Mouse (Mus musculus): ENCODE results near the gene Ncstn.

The Ncstn gene

DNA sequence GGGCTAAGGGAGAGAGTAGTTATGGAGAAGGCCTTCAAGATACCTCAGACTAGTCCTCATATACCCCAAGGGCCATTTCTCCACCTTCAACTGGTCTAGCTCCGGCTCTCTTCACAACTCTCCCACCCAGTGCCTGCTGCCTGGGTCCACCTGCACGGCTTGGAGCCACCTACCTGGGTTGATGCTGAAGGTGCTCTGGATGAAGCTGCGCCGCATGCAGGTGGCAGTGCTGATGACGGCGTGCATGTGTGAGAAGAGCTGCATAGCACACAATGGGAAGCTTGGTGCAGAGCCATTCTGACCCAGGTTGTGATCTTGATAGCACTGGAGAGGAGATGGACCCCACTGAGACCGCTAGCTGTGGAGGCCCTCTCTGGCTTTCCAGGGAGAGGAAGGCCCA lies 10.0 kb downstream of the Ncstn start:
- DNase-seq (ENCODE audit: low read depth, low spot score): no peak

GRCm38 (mm10) chr1:172071556-172071955 lies 11.0 kb downstream of the Ncstn start:
- no peak for DNase-seq (ENCODE audit: low read depth, low spot score)

GRCm38 (mm10) chr1:172070227-172070626 lies 12.4 kb downstream of the Ncstn start:
- DNase-seq (ENCODE audit: low read depth, low spot score): peak; percentile 85

GRCm38 (mm10) chr1:172064613-172065141 lies 17.9 kb downstream of the Ncstn start:
- DNase-seq (ENCODE audit: low read depth, low spot score): no peak

DNA sequence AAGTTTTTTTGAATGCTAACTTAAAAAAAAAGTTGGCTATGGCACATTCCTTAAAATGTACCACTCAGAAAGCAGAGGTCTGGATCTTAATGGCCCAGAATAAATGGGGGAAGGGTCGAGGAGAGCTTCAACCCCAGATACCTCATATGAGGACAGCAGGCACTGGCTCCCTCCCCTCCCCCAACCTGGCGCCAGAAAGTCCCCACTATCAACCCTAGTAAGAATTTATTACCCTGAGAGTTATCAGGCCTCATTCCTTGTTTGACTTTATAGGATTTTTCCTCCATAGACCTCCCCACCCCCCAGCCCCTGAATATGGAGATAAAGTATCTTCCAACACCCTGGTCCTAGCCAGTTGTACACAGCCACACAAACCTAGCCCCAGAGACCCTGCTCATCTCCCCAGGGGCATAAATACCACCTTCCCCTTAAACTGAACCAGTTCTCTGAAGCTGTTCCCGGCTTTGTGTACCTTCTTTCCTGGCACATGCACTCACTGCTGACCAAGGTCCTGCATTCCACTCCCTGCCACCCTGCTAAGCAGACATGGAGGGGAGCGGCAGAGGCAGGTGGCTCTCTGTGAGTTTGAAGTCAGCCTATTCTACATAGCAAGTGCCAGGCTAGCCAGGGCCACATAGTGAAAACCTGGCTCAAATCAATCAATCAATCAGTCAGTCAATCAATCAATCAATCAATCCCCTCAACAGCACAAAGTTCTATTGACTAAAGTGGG lies 19.1 kb downstream of the Ncstn start:
- no peak for DNase-seq (ENCODE audit: low read depth, low spot score)

GRCm38 (mm10) chr1:172062101-172062500 lies 20.5 kb downstream of the Ncstn start:
- DNase-seq (ENCODE audit: low read depth, low spot score): no peak

DNA sequence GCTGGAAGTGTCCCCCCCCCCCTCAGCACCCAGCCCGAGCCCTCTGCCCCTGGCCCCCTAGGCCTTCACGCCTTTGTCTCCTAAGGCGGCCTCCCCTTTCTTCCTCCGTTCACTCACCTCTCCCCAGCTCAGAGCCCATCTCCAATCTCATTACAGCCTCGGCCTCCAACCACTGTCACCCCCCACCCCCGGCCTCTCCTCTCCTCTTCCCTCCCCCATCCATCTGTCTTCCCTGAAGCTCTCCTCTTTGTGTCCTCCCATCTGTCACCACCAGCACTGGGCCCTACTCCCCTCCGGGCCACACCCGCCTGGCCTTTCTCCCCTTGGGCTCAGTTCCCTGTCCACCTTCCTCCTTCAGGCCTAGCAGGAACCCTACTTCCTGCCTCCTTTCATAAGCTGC lies 21.4 kb downstream of the Ncstn start:
- no peak for DNase-seq (ENCODE audit: low read depth, low spot score)

- no peak for DNase-seq (ENCODE audit: low read depth, low spot score)
Measured at GRCm38 (mm10) chr1:172060659-172061058, 21.9 kb downstream of the Ncstn start.

- no peak for DNase-seq (ENCODE audit: low read depth, low spot score)
Measured at GRCm38 (mm10) chr1:172058874-172059273, 23.7 kb downstream of the Ncstn start.

GRCm38 (mm10) chr1:172058321-172058720 lies 24.3 kb downstream of the Ncstn start:
- DNase-seq (ENCODE audit: low read depth, low spot score): no peak

- no peak for DNase-seq (ENCODE audit: low read depth, low spot score)
Measured at GRCm38 (mm10) chr1:172057491-172057921, 25.1 kb downstream of the Ncstn start, which contains the start of gene Nhlh1. Nhlh1 (minus strand) TSS chr1:172057573.

DNA sequence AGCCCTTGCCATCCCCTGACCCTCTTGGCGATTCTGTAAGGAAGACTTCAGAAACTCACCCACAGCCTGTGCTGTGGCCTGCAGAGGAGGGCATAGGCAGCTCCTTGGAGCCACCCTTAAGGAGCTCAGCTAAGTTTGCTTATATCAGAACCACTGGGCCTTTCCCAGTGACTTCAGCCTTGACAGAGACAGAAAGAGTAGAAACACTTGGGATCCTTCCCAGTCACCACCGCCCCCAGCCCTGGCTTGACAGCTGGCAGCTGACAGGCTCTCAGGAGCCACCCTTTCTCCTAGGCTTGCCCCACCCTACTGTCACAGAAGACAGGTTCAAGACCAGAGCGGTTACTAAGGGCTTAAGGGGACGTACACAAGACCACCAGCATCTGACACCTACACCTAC lies 26.3 kb downstream of the Ncstn start:
- DNase-seq (ENCODE audit: low read depth, low spot score): no peak

DNA sequence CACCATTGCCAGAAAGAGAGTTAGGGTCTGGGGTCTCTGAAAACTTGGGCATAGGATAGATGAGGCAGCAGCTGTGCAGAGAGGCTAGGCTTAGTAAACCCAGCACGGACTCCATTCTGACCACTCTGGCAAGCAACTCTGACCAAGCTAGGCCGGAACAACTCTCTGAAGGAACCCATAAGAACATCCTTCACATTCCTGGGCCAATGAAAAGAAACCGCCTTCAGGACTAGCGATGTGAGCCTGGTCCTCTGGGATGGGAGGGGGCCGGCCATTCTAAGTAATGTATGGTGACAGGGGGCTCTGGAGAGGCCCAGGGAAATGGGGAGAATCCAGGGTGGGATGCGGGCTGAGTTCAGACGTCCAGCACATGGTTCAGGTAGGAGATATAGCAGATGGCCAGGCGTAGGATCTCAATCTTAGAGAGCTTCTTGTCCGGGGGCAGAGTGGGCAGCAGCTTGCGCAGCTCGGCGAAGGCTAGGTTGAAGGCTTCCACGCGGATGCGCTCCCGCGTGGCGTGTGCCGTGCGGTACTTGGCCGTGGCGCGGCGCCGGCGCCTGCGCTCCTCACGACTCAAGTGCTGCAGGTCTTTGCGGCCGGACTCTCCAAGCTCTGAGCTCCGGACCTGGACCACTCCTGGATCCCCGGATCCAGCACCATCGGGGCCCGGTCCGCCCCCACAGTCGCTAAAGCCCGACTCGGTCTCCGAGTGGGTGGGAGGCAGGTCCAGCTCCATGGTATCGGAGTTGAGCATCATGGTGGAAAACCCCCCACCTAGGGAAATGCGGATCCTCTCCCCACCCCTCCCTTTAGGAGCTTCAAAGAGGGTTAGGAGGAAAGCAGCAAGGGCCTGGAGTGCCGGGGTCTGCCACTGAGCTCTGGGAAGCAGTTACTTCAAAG lies 28.8 kb downstream of the Ncstn start:
- DNase-seq (ENCODE audit: low read depth, low spot score): peak; percentile 26

DNA sequence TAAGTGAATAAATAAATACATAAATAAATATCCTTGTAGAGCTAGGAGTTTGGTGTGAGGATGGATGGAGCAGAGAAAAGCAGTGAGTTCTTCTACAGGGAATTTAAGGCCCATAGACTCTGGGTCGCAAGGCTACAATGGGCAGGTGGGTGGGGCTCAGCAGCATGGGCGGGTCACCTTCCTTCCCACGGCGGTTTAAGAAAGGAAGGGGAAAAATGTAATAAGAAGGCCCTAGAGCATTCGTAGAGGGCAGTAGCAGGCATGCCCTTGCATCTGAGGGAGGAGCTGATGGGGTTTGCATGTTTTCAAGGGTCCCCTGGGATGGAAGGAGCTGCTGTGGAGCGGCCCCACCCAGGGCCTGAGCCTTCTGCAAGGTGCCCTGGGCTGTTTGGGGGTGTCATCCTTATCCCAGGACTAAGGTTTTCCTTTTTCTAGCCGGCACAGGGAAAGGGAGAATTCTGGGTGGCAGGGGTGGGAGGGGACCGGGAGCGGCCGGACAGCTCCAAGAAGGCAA lies 29.8 kb downstream of the Ncstn start:
- DNase-seq (ENCODE audit: low read depth, low spot score): no peak

DNA sequence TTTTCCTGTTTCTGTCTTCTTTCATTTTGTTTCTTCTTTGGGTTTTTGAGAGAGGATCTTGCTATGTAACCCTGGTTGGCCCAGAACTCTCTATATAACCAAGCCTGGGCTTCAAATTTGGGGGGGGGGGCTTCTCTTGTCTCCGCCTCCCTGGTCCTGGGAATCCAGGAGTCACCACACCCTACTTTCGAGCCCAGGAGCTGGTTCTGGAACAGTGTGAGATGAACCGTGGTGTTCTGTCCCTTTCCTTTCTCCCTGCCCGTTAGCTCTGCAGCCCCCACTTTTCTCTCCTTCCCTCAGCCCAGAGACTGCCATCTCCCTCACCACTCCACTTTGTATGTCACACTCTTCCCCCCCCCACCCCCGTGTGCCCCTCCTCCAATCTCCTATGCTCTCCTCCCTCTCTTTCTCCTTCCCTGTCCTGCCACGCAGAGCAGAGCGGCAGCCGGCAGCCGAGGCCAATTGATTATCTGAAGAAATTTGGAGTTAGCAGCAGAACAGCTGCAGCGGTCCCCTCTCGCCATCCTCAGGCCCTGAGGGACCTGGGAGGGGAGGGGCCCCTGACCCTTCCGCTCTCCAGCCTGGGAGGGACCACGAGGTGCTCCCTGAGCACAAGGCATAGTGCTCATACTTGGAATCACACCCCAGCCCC lies 33.3 kb downstream of the Ncstn start:
- DNase-seq (ENCODE audit: low read depth, low spot score): no peak

DNA sequence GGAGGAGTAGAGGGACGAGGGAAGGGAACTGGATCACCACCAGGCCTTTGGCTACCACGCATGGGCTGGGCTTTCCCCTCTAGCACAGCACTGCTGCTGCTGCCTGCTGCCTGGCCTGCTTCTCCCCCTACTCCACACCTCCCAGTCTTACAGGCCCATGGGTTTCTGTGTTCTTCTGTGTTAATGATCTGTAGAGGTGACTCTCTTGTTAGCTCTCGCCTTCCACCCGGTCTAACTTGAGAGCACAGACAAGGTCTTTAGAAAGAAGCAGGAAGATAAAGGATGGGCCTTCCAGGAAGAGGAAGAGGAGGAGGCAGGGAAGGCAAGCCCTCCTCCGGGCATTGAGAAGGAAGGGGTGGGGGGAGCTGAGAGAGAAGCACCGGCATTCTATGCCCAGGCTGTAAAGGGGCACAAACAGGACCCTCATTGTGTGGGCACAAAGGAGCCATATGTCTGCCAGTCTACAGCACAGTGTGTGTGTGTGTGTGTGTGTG lies 34.3 kb downstream of the Ncstn start:
- no peak for DNase-seq (ENCODE audit: low read depth, low spot score)

GRCm38 (mm10) chr1:172046938-172047337 lies 35.7 kb downstream of the Ncstn start:
- peak; percentile 80 for DNase-seq (ENCODE audit: low read depth, low spot score)

- DNase-seq (ENCODE audit: low read depth, low spot score): no peak
Measured at GRCm38 (mm10) chr1:172046410-172046809, 36.2 kb downstream of the Ncstn start.

GRCm38 (mm10) chr1:172029914-172030313 lies 52.7 kb downstream of the Ncstn start:
- no peak for DNase-seq (ENCODE audit: low read depth, low spot score)

DNA sequence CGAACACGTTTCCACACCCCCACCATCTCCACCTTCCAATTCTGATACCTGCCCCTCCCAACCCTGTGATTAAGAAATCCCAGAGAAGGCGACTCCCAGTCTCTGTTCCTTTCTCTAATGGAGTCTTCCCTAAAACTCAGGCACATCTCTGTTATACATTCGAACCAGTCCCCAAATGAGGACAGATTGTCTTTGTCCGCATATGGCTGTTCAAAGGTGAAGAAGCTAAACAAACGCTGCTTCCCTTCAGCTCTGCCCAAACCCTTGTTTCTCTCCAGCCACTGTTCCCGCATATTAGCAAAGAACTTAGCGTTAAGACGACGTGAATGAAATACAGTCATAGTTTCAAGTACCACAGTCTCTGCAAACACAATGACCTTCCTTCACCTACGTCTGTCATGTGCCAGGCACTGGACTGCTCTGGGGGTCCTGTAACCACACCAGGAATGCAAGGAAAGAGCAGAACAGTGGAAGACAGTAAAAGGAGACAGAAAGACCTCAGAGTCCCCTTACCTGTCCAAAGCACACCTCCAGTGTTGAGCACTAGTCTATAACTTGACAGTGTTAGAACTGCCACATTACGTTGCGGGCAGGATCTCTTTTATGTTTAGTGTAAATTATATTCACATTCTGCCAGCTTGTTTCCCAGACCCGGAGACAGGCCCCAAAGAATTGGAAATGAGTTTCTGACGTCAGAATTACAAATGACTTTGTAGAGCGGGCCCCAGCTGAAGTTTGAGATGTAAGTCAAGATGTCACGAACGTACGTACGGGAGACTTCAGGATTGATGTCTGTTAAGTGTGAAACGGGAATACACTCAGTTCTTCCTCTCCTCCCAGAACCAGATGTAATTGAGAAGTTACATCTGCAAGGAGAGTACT lies 54.0 kb downstream of the Ncstn start, which contains the start of gene Vangl2:
TSS of gene Vangl2 (minus strand) at position 51 of the 882 bp plus-strand sequence.
- no peak for DNase-seq (ENCODE audit: low read depth, low spot score)

DNA sequence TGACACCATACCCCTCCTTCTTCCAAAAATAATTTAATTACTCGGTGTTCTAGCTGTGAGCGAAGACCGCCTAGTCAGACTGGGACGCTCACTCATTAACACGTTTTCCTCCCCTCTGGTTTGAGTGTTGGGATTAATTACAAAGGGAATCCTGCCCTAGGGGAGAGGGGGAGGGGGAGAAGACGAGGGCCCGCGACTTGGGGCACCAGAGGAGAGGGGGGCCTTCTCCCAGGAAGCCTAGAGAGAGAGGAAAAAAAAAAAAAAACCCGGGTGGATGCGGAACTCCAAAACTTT lies 54.8 kb downstream of the Ncstn start:
- no peak for DNase-seq (ENCODE audit: low read depth, low spot score)

Measured in R1 (cell line).